Mouse (Mus musculus): ENCODE data around the gene Gimap1. TPM values are rescaled to one million over a fixed set of nuclear protein-coding genes. Genes with fewer than 3 reads are reported as not detected.

Gene Gimap1
- polyA plus RNA-seq, 1 experiment: not detected

DNA sequence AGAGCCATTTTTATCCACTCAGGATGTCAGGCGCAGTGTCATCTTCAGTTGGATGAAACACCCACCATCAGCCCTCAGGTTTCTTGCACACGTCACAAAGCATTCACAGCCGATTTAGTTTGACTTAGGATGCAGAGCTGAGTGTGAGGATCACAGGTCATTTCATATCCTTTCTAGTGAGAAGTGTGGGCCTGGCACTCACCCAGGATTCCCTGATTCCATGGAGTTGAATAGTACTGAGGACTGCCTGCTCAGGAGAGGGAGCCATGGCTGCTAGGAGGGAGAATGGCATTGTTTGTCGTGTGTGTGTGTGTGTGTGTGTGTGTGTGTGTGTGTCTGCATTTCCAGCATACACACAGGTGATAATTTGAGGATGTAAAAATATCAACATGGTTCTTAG lies 18.5 kb upstream of the Gimap1 start:
- no peaks in the 10 kb centered on the region for H3K36me3 ChIP-seq (ENCODE audit: control insufficient read depth, insufficient read depth)
- H3K4me3 ChIP-seq: no peak overlapping the region
- TF ChIP-seq E2F4 (IDR thresholded peaks at IDR 0.05; ENCODE audit: insufficient read depth) (no peak), REST (IDR thresholded peaks at IDR 0.05; ENCODE audit: insufficient read depth, insufficient read length) (no peak), POLR2A (IDR thresholded peaks at IDR 0.05; ENCODE audit: insufficient read length, low read depth) (no peak), MYOD1 (IDR thresholded peaks at IDR 0.05; ENCODE audit: control insufficient read depth in 1 of 3, insufficient read length in 2 of 3, low read depth in 2 of 3) (no peak), SRF (IDR thresholded peaks at IDR 0.05; ENCODE audit: control insufficient read depth, insufficient read length, low read depth) (no peak), MYOG (IDR thresholded peaks at IDR 0.05; ENCODE audit: control insufficient read depth in 1 of 3, insufficient read depth in 1 of 3, insufficient read length in 2 of 3, low read depth in 2 of 3) (no peak), USF1 (IDR thresholded peaks at IDR 0.05; ENCODE audit: low read depth) (no peak), POLR2AphosphoS2 (IDR thresholded peaks at IDR 0.05; ENCODE audit: insufficient read length, low read depth) (no peak), MAX (IDR thresholded peaks at IDR 0.05; ENCODE audit: low read depth) (no peak), TCF12 (IDR thresholded peaks at IDR 0.05; ENCODE audit: insufficient read depth, poor library complexity, severe bottlenecking) (no peak), TCF3 (IDR thresholded peaks at IDR 0.05; ENCODE audit: insufficient read length, low read depth) (no peak), CEBPB (IDR thresholded peaks at IDR 0.05; ENCODE audit: insufficient read depth, poor library complexity, severe bottlenecking) (no peak)

DNA sequence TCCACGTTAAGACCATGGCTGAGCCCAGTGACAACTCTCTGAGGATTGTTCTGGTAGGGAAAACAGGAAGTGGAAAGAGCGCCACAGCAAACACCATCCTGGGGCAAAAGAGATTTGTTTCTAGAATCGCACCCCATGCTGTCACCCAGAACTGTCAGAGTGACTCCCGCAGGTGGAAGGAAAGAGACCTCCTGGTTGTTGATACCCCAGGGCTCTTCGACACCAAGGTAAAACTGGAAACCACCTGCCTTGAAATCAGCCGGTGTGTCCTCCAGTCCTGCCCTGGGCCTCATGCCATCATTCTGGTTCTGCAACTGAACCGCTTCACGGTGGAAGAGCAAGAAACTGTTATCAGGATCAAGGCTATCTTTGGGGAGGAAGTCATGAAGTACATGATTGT lies 15.4 kb upstream of the Gimap1 start:
- no peaks in the 10 kb centered on the region for H3K27me3 ChIP-seq (ENCODE audit: control insufficient read depth, insufficient read depth, insufficient read length)
- no peaks in the 10 kb centered on the region for H3K79me2 ChIP-seq (ENCODE audit: control insufficient read depth, insufficient read depth)
- H3ac ChIP-seq (ENCODE audit: control insufficient read depth, insufficient read length): no peak overlapping the region
- H3K36me3 ChIP-seq (ENCODE audit: control insufficient read depth, insufficient read depth): no peaks in the 10 kb centered on the region
- no peak for TF ChIP-seq E2F4 (IDR thresholded peaks at IDR 0.05; ENCODE audit: insufficient read depth)
- no peak for TF ChIP-seq TCF3 (IDR thresholded peaks at IDR 0.05; ENCODE audit: insufficient read length, low read depth)
- TF ChIP-seq POLR2AphosphoS2 (IDR thresholded peaks at IDR 0.05; ENCODE audit: insufficient read length, low read depth): no peak
- TF ChIP-seq POLR2A (IDR thresholded peaks at IDR 0.05; ENCODE audit: insufficient read length, low read depth): no peak
- H3K4me2 ChIP-seq (ENCODE audit: low read depth): no peak overlapping the region
- no peak overlapping the region for H3K4me3 ChIP-seq

More for the DNA sequence above, 18.5 kb upstream of the Gimap1 start:
- H3K27me3 ChIP-seq (ENCODE audit: control insufficient read depth, insufficient read depth, insufficient read length): no peaks in the 10 kb centered on the region
- no peak overlapping the region for H3K4me2 ChIP-seq (ENCODE audit: low read depth)
- H3K79me2 ChIP-seq (ENCODE audit: control insufficient read depth, insufficient read depth): no peaks in the 10 kb centered on the region
- H3ac ChIP-seq (ENCODE audit: control insufficient read depth, insufficient read length): no peak overlapping the region

DNA sequence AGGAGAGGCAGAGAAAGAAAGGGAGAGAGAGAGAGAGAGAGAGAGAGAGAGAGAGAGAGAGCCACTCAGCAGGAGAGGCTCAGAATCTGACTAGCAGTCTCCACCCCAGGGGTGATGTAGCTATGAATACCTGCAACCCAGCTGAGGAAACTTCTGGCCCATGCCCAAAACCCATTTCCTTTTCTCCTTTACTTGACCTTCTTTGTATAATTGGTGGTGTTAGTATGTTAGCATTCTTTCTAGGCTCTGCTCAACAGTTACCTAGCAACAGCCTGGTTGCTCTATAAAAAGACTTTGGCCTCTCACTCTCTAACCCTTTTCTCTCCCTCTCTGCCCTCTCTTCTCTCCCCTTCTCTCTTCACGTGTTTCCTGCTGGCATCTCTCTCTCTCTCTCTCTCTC lies 13.4 kb upstream of the Gimap1 start:
- TF ChIP-seq E2F4 (IDR thresholded peaks at IDR 0.05; ENCODE audit: insufficient read depth) (no peak), TCF3 (IDR thresholded peaks at IDR 0.05; ENCODE audit: insufficient read length, low read depth) (no peak), CEBPB (IDR thresholded peaks at IDR 0.05; ENCODE audit: insufficient read depth, poor library complexity, severe bottlenecking) (no peak)
- H3K4me2 ChIP-seq (ENCODE audit: low read depth): no peak overlapping the region
- H3K4me3 ChIP-seq: no peak overlapping the region
- no peak overlapping the region for H3ac ChIP-seq (ENCODE audit: control insufficient read depth, insufficient read length)
- no peaks in the 10 kb centered on the region for H3K36me3 ChIP-seq (ENCODE audit: control insufficient read depth, insufficient read depth)
- H3K79me2 ChIP-seq (ENCODE audit: control insufficient read depth, insufficient read depth): no peaks in the 10 kb centered on the region
- no peaks in the 10 kb centered on the region for H3K27me3 ChIP-seq (ENCODE audit: control insufficient read depth, insufficient read depth, insufficient read length)

DNA sequence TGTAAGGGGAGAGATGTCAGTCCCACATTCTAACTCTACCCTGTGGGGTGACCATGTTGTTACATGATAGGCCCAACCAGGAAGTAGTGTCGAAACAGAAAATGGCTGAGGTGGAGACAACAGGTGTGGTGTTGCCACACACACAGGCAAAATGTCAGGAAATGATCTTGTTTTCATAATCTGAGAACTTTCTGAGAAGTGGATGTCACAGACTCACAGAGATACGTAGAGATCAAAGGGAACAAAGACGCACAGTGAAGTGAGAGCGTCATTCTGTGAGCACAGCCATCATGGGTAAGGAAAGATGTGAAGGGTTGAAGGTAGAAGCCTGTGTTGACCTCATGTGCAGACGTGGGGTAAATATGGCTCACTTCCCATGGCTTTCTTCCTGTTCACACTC lies 11.1 kb upstream of the Gimap1 start:
- Histone ChIP-seq H3K36me3 (ENCODE audit: control insufficient read depth, insufficient read depth) (no peaks in the 10 kb centered on the region), H3K79me2 (ENCODE audit: control insufficient read depth, insufficient read depth) (no peaks in the 10 kb centered on the region), H3K4me2 (ENCODE audit: low read depth) (no peak overlapping the region), H3K4me3 (no peak overlapping the region), H3ac (ENCODE audit: control insufficient read depth, insufficient read length) (no peak overlapping the region), H3K27me3 (ENCODE audit: control insufficient read depth, insufficient read depth, insufficient read length) (no peaks in the 10 kb centered on the region)
- TF ChIP-seq USF1 (IDR thresholded peaks at IDR 0.05; ENCODE audit: low read depth) (no peak), MAX (IDR thresholded peaks at IDR 0.05; ENCODE audit: low read depth) (no peak), TCF12 (IDR thresholded peaks at IDR 0.05; ENCODE audit: insufficient read depth, poor library complexity, severe bottlenecking) (no peak), E2F4 (IDR thresholded peaks at IDR 0.05; ENCODE audit: insufficient read depth) (no peak), MYOD1 (IDR thresholded peaks at IDR 0.05; ENCODE audit: control insufficient read depth in 1 of 3, insufficient read length in 2 of 3, low read depth in 2 of 3) (no peak), CEBPB (IDR thresholded peaks at IDR 0.05; ENCODE audit: insufficient read depth, poor library complexity, severe bottlenecking) (no peak), POLR2A (IDR thresholded peaks at IDR 0.05; ENCODE audit: insufficient read length, low read depth) (no peak)

DNA sequence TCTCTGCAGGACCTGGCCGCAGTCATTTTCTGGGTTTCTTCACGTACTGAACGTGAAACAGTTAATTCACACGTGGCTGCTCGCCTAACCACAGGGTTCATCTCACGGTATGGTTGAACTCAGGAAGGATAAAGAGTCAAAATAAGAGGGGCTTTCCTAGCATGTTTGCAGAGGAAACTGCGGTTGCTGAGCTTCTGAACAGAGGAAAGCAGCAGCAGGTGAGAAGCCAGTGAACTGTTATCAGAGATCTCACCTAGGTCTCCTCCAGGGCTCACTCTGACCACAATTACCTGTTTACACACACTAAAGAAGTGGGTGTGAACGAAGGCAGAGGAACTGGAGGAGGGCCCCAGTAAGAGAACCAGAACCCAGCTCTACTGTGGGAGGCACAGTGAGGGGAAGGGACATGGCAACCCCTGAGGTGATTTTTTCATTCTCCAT lies 6.0 kb upstream of the Gimap1 start:
- H3K36me3 ChIP-seq (ENCODE audit: control insufficient read depth, insufficient read depth): no peaks in the 10 kb centered on the region
- H3ac ChIP-seq (ENCODE audit: control insufficient read depth, insufficient read length): no peak overlapping the region
- H3K4me2 ChIP-seq (ENCODE audit: low read depth): no peak overlapping the region
- TF ChIP-seq POLR2A (IDR thresholded peaks at IDR 0.05; ENCODE audit: insufficient read length, low read depth): no peak
- TF ChIP-seq POLR2AphosphoS2 (IDR thresholded peaks at IDR 0.05; ENCODE audit: insufficient read length, low read depth): no peak
- no peak for TF ChIP-seq SRF (IDR thresholded peaks at IDR 0.05; ENCODE audit: control insufficient read depth, insufficient read length, low read depth)
- TF ChIP-seq USF1 (IDR thresholded peaks at IDR 0.05; ENCODE audit: low read depth): no peak
- TF ChIP-seq MYOD1 (IDR thresholded peaks at IDR 0.05; ENCODE audit: control insufficient read depth in 1 of 3, insufficient read length in 2 of 3, low read depth in 2 of 3): no peak
- no peak for TF ChIP-seq MYOG (IDR thresholded peaks at IDR 0.05; ENCODE audit: control insufficient read depth in 1 of 3, insufficient read depth in 1 of 3, insufficient read length in 2 of 3, low read depth in 2 of 3)
- TF ChIP-seq CEBPB (IDR thresholded peaks at IDR 0.05; ENCODE audit: insufficient read depth, poor library complexity, severe bottlenecking): no peak
- TF ChIP-seq REST (IDR thresholded peaks at IDR 0.05; ENCODE audit: insufficient read depth, insufficient read length): no peak
- no peak for TF ChIP-seq E2F4 (IDR thresholded peaks at IDR 0.05; ENCODE audit: insufficient read depth)
- TF ChIP-seq TCF12 (IDR thresholded peaks at IDR 0.05; ENCODE audit: insufficient read depth, poor library complexity, severe bottlenecking): no peak
- TF ChIP-seq TCF3 (IDR thresholded peaks at IDR 0.05; ENCODE audit: insufficient read length, low read depth): no peak
- no peak for TF ChIP-seq MAX (IDR thresholded peaks at IDR 0.05; ENCODE audit: low read depth)
- no peak overlapping the region for H3K4me3 ChIP-seq
- no peaks in the 10 kb centered on the region for H3K27me3 ChIP-seq (ENCODE audit: control insufficient read depth, insufficient read depth, insufficient read length)
- no peaks in the 10 kb centered on the region for H3K79me2 ChIP-seq (ENCODE audit: control insufficient read depth, insufficient read depth)
